Mouse (Mus musculus) left cerebral cortex, postnatal 36 days (tissue): ENCODE data around the gene Efhd2. TPM values are rescaled to one million over a fixed set of nuclear protein-coding genes. Genes with fewer than 3 reads are reported as not detected.

Experiments
- DNase-seq, 2 experiments: peaks; one replicate each; pipeline ENCODE4 v3.0.0; 2021 to 2022; ENCODE audit warnings: low spot score in 2 of 2, mixed read lengths in 1 of 2
- intact Hi-C: fragments of 180-260 bp; cut with DNase I; formaldehyde crosslinking; loops from one replicate; pipeline ENCODE4 v1.15.1; 2025
- total RNA-seq, 2 experiments: library from RNA; stranded (reverse); gene quantifications; 2 replicates each; pipeline ENCODE4 v1.2.3; 2021

Efhd2 gene
- total RNA-seq, 2 experiments from 2014 or later = 233 to 306 TPM

DNA sequence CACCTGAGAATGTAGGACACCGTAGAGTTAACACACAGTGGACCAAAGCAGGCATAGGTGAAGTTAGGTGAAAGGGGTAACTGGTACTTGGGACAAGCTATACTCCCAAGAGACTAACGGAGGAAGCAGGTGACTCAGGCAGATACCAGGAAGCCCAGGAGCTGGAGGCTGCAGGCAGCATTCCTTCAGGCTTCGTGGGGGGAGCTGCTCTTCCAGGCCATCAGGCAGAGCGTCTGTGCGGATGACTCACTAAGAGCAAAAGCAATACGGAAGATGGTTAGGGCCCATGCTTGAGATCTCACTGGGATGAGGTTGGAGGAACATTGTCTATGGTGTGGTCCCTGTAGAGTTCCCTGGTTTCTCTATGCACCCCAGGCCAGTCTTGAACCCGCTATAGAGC lies 8.1 kb upstream of the Efhd2 start:
- intact Hi-C loops = no loop called here

DNA sequence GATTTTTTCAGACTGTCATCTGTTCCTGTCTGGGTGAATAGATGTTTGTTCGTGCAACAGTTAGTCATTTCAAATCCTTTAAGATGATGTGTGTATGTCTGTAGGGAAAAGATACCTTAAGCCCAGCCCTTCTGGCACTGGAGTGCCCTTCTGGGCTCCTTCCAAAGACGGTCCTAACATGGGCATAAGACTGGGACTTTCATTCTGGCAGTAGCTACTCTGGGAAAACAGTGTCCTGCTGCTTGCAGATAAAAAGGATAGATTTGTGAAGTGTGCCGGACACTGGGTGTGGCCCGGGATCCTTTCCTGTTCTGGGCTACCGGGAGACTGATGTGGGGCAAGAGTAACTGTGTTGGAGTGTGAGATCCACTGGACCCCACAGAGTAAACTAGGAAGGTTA lies 7.2 kb upstream of the Efhd2 start:
- DNase-seq = no peak
- intact Hi-C loops = no loop called here

More for the DNA sequence above, 8.1 kb upstream of the Efhd2 start:
- no peak for DNase-seq

DNA sequence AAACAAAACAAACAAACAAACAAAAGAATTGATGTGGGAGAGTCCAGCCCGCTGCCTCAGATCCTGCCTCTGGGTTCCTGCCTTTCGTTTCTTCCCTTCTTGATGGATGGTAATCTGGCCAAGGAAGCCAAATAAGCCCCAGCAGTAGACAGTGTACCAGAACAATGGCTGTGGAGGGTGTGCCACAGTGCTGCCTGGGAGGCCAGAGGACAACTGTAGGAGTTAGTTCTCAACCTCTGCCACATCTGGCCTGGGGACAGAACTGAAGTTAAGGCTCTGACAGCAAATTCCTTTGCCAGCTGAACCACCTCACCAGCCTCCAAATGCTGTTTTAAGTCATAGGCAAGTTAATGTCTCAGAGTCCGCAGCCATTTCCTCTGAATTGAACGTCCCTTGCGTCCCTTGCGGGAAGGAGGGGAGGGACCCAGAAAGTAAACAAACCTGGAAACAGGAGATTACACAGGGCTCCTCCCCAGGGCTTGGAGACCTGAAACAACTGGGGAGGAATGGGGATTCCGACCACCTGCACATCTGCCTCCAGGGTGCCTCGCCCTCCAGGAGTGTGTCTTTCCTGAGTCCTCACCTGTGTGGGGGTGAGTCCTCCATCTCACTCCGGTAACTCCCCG lies 6.7 kb upstream of the Efhd2 start:
- intact Hi-C loops = no loop called here
- no peak for DNase-seq

DNA sequence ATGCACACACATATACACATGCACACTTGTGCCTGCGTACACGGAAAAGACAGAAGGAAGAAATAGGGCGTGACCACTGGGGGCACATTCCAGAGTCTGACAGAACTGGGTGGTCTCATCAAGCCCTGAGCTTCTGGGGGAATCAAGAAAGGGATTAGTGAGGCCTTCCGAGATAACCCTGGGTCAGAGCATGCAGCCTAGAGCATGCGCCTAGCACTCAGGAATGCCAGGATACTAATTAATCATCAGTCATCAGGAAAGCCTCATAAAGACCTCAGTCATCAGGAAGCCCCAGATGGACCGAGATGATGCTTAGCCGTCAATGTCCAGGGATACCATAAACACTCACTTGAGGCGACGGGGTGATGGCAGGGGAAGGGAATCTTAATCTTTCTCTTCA lies 5.2 kb upstream of the Efhd2 start:
- no peak for DNase-seq
- intact Hi-C loops = loop anchor here (5.0 kb wide), 1 partner anchor 77 kb away; no protein-coding TSS in a partner anchor

DNA sequence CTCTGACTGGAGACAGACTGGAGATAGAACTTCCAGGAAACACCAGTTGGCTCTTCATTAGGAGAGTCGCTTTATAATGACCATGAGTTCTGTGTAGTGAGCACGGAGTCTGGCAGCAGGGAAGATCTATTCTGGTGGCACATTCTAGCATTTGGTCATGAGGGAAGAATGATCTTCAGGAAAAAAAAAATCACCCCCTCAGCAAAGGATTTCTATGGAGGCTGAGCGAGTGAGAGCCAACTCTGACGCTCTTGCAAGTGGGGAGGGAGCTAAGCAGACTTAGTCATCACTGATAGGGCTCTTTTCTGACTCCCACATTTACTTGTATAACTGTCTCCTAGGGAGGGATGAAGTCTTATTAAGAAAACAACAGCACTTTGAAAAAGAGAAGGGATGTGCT lies 4.4 kb upstream of the Efhd2 start:
- intact Hi-C loops = loop anchor here (5.0 kb wide), 1 partner anchor 78 kb away; no protein-coding TSS in a partner anchor
- no peak for DNase-seq

DNA sequence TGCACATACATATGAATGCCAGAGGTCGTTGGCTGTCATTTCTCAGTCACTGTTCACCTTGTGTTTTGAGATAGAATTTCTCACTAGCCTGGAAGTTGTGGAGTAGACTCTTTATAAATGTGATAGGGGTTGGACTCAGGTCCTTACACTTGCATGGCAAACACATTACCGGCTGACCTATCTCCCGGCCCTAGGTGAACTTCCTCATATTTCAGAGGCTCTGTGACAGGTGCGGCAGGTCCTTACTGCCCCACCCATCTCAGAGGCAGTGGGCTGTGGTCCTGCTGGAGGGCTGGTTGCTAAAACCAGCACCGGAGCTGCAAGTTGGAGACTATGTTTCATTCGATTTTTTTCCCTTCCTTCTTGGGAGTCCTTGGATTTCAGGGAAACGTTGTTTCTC lies 3.9 kb upstream of the Efhd2 start:
- no peak for DNase-seq
- intact Hi-C loops = loop anchor here (5.0 kb wide), 1 partner anchor 79 kb away; no protein-coding TSS in a partner anchor

DNA sequence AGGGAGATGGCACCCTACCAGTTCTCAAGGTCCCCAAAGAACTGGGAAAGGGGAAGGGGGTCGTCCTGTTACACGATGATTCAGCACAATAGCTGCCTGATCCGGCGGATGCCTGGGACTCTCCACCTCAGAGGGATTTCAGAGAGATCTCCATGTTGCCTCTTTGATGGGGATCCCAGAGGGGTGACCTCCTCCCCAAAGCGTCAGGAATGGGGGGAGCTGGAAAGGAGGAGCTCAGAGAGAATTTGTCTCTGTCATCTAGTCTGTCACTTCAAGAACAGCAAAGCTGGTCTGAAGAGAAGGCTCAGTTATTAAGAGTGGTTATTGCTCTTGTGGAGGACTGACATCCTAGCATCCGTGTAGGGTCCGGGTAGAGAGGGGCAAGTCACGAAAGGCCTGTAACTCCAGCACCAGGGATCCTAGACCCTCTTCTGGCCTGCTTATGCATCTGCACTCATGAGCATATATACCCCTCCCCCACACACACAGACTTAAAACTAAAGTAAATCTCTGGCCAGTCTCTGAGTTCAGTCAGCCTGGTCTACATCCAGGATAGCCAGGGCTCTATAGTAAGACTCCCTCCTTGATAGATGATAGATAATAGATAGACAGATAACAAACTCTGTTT lies 875 bp upstream of the Efhd2 start:
- no peak for DNase-seq
- intact Hi-C loops = loop anchor here (5.0 kb wide), 1 partner anchor 82 kb away; no protein-coding TSS in a partner anchor

DNA sequence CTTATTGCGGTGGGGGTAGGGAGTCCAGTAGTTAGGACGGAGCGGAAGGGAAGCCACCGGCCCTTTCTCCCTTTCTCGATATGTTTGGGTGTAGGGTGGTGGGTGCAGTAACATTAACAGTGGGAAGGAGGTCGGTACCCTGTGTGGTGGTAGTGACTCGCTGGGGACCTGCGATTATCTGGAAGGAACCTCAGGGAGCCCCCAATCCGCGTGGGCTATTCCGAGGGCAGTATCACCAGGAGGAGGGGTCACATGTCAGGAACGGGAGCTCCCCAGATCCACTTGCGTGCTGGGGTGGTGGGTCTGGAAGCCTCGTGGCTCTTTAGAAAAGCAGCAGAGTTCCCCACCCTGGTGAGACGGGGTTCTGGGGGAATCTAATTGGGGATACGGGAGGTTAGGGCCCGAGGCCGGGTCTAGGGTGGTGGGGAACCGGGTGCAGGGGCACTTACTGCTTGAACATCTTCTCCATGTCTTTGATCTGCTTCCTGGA lies 564 bp downstream of the Efhd2 start:
- intact Hi-C loops = no loop called here
- no peak for DNase-seq

DNA sequence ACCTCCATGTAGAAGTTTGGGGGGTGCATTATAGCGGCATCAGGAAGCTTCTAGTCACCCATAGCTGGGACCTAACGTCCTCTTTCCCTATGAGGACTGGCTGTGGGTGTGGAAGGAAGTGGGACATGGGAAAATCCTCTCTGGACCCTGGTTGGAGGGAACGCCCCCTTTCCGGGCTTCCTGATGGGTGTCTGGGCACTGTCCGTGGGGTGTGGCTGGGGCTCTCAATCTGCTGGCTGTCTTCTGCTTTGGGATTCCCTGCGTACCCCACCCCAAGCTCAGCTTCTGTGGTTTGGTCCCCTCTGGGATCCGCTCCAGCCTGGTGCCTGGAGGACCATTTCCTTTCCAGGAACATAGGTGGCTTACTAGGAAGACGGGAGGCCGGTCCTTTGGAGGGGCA lies 1.7 kb downstream of the Efhd2 start:
- DNase-seq = no peak

DNA sequence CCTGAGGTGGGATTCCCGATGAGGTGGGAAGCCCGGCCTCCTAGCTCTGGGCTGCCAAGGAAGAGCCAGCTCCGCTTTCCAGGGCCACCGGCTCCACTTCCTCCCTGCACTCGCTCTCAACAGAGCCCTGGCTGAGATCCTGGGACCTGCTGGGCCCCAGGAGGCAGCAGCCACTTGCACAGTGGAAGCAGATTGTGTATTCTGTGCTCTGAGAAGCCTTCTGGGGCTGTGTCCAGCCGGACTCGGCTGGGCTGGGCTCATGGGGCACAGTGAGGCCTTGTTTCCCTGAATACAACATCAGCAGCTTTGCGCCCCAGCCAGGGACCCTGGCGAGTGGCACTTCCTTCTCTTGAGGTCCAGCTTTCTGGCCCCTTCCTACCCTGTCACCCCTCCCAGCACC lies 2.8 kb downstream of the Efhd2 start:
- intact Hi-C loops = no loop called here
- DNase-seq = no peak

More for the DNA sequence above, 1.7 kb downstream of the Efhd2 start:
- intact Hi-C loops = no loop called here

DNA sequence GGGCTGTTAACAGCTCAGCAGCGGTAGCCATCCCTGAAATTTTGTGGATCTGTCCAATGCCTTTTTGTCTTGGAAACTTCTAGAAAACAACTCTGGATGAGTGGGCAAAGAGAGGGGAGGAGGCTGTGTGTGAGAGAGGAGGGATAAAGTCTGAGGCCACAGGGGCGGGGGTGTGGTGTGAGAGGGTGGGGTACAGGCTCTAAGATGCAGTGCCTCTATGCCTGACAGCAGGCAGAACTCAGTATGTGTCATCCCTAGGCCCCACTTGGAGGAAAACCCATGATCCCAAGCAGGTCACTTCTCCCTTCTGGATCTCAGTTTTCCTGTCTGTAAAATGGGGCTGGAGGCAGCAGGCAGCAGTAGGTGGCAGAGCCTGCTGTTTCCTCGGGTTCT lies 3.4 kb downstream of the Efhd2 start:
- intact Hi-C loops = no loop called here
- DNase-seq = no peak

DNA sequence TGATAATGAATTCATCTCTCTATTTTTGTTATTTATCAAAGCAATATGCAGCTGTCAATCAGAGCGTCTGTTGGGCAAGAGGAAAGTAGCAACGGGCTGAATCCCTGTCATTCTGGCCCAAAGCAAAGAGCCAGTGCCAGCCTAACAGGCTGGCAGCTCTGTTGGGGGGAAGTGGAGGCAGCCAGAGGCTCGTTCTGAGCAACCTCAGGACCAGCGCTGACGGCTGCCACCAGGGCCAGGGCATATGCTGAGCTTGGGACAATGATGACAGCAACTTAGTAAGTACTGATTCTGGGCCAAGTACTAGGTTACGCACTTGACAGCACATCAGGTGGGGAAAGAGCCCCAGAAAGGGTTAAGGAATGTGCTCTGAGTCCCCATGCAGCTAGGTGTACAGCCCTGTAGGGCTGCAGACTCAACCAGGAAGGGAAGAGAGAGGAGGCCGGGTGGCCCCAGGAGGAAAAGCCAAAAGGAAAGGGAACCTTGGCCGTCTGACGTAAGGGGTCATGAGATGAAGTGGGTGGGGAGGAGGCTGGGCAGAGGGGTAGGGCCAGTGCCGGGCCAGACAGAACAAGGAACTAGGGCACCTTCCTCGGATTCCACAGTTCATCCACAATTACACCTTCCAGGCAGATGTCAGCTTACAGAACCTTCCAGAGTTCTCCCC lies 3.9 kb downstream of the Efhd2 start:
- intact Hi-C loops = no loop called here
- no peak for DNase-seq

DNA sequence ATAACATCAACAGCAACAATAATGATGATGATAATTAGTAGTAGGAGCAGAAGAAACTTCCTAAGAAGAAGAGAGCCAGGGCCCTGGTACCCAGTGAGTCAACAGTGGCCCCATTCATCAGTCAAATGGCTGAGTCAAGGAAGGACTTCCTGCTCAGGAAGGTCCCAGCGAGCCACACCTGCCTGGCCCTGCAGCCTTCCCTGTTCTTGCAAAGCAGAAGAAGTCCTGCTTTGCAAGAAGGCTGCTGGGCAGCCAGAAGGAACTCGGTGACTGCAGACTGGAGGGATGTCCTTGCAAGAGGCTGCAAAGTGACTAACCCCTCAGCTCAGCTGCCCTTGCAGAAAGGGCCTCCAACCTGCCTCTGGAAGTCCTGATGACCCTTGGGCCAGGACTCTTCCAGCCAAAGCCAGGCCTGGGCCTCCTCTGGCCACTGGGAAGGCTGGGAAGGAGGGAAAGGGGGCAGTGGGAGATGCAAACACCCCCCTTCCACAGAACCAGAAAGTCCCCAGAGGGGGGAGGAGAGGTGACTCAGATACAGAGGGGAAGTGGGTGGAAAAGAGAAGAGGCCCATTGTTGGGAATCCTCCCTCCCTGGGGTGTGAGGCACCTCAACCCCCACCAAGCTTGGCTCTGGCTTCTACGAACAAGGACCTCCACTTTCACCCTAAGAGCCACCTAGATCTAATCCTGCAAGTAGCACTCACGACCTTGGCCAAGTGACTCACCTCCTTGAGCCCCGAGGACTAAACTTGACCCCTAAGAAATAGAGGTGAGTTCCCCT lies 5.1 kb downstream of the Efhd2 start:
- intact Hi-C loops = no loop called here
- no peak for DNase-seq

DNA sequence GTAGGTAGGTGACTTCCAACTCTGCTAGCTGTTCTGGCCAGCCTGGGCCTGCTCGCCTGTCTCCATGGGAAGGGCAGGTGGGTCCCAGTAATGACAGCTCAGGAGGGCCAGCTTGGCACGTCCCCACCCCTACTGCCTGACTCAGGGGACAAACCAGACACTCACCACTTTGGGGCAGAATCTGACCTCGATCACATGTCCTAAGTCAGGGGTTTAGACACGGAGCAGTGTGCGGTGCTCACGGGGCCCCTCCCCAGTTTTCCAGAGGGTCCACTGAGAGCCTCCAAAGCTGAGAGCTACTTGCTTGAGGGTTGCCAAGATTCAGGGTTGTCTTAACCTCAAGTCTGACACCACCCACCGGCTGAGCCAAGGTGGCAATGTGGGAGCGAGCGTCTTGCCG lies 6.7 kb downstream of the Efhd2 start:
- DNase-seq = no peak
- intact Hi-C loops = no loop called here

DNA sequence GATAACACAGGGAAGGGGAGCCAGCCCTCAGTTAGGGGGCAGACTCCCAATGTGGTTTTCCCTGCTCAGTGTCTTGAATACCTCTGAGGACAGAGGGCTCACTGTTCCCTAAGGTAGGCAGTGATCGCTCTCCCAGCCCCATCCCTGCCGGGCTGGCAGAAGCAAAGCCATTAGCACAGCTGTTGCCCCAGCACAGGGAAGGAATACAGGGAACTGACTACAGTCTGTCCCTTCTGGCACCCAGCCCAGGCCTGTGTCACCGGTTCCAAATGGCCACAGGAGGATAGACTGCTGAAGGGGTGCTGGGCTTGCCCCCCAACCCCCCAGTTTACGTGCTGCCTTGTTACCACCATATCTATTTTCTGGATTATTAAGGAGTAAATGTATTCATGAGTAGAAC lies 7.2 kb downstream of the Efhd2 start:
- intact Hi-C loops = no loop called here

DNA sequence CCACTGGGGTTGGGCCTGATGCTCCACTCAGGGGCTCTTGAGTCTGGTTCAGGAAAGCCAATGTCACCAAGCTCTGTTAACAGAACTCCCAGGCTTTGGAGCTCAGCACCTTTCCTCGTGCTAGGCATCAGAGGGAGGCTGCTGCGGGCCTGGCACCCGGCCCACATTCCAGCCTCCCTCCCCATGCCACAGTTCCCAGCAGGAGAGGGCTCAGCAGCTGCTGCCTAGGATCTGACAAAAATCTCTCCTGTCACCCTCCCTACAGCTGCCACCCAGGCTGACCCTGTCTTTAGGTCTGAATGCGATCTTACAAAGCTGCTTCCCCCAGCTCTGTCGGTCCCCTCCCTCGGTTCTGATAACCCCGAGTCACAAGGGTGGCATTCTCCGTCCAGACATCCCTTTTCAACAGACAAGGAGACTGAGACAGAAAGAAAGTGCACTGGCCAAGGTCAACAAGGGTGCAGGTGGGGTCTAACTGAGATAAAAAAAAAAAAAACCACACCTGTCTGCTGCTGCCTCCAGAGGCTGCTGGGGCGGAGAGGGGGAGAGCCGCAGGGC lies 7.7 kb downstream of the Efhd2 start:
- no peak for DNase-seq
- intact Hi-C loops = no loop called here

More for the DNA sequence above, 7.2 kb downstream of the Efhd2 start:
- no peak for DNase-seq

DNA sequence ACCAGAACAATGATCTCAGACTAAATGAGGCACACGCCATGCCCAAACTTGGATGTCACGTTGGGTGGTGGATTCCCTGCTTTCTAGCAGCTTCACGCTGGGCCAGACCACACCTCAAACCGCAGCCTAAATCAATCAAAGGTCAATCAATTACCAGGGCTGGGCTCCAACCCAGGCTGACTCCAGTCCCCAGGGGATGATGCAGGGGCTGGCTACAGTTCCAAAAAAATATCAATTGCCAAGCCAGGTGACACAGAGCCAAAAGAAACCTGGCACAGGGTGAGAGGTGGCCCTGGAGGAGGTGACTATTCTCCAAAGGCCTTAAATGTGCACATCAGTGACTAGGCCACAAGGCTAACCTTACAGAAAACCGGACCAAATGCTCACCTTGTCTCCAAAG lies 9.1 kb downstream of the Efhd2 start:
- intact Hi-C loops = no loop called here
- DNase-seq = no peak

DNA sequence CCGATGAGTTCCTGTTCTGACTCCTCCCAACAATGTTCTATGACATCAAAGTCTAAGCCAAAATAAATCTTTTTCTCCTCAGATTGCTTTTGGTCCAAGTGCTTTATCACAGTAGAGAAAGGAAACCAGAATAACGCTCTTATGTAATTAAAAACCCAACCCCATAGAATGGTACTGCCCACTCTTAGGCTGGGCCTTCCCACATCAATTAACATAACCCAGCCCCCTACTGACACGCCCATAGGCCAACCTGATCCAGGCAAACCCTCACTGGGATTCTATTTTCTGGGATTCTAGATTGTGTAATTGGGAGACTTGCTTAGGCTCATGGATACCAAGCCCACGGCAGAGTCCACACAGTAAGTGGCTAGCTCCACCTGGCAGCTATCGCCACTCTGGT lies 9.7 kb downstream of the Efhd2 start:
- DNase-seq = no peak
- intact Hi-C loops = no loop called here

DNA sequence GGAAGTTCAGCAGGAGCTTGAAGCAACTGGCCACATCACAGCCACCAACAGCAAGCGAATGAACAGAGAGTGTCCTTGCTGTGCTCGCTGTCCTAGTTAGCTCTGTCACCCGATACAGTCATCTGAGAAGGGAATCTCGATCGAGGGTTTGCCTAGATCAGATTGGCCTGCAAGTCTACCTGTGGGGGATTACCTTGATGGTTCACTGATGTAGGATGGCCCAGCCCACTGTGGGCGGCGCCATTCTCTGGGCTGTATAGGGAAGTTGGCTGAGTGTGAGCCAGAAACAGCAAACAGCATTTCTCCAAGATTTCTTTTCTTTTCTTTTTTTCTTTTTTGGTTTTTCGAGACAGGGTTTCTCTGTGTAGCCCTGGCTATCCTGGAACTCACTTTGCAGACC lies 10.2 kb downstream of the Efhd2 start:
- intact Hi-C loops = no loop called here
- no peak for DNase-seq

DNA sequence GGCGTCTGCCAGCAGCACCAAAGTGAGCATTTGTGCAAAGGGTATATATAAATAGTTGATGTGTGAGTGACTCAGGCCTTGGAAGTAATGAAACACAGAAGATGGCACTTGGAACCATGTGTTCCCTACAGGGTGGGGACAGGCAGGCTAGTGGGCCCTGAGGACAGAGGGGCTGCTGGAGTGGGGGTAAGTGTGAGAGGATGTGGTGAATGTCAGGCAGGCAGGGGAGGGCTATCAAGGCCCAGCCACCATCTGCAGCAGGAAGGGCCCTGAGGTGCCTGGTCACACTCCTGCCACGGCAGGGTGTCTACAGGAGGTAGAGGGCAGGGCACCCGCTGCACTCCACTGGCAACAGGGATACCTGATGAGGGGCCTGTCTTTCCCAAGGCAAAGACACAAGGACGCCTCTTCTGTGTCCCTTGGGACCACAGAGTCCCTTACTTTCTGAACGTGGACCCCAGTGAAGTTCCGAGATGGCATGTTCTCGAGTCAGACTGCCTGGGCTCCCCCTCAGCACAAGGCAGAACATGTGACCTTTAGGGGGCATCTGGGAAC lies 10.9 kb downstream of the Efhd2 start:
- intact Hi-C loops = no loop called here

More for the DNA sequence above, 10.9 kb downstream of the Efhd2 start:
- DNase-seq = no peak
